Mouse (Mus musculus) E14TG2a.4 (cell line): ENCODE measurements around the gene Gm20388.

Source experiments
- CTCF ChIP-seq: conservative IDR thresholded peaks from 2 replicates; pipeline ENCODE4 v1.5.1; 2014; ENCODE audit warnings: low read length
- POU5F1 ChIP-seq: IDR thresholded peaks from 2 replicates; pipeline ENCODE4 v1.6.1; 2014; ENCODE audit warnings: low read length, borderline replicate concordance

GRCm38 (mm10) chr8:123768492-123769356 is 3858.1 kb downstream of the Gm20388 start:
- TF ChIP-seq CTCF, result peak; percentile 69
- no peak for TF ChIP-seq POU5F1
